Mouse (Mus musculus): Measurements from ENCODE around the gene BC049715.
A peak's percentile ranks its signal among the peaks of the same experiment; 100 is the strongest.

The BC049715 gene

GRCm38 (mm10) chr6:136808014-136808417 lies 19.4 kb upstream of the BC049715 start, which contains the start of gene H2afj:
TSS of gene H2afj (plus strand) at chr6:136808244.
- DNase-seq (ENCODE audit: low read depth, low spot score), result peak; percentile 95

- no peak for DNase-seq (ENCODE audit: low read depth, low spot score)
These were observed 18.8 kb upstream of the BC049715 start for GRCm38 (mm10) chr6:136808631-136809046.

GRCm38 (mm10) chr6:136809077-136809476 lies 18.3 kb upstream of the BC049715 start:
- DNase-seq (ENCODE audit: low read depth, low spot score), result no peak

GRCm38 (mm10) chr6:136809673-136810072 lies 17.8 kb upstream of the BC049715 start:
- DNase-seq (ENCODE audit: low read depth, low spot score), result no peak

GRCm38 (mm10) chr6:136811196-136811595 lies 16.2 kb upstream of the BC049715 start:
- no peak for DNase-seq (ENCODE audit: low read depth, low spot score)

GRCm38 (mm10) chr6:136813117-136813516 lies 14.3 kb upstream of the BC049715 start:
- no peak for DNase-seq (ENCODE audit: low read depth, low spot score)

GRCm38 (mm10) chr6:136815381-136815780 lies 12.0 kb upstream of the BC049715 start:
- no peak for DNase-seq (ENCODE audit: low read depth, low spot score)

GRCm38 (mm10) chr6:136816826-136817225 lies 10.6 kb upstream of the BC049715 start:
- DNase-seq (ENCODE audit: low read depth, low spot score), result no peak

GRCm38 (mm10) chr6:136817549-136817948 lies 9.9 kb upstream of the BC049715 start:
- no peak for DNase-seq (ENCODE audit: low read depth, low spot score)

- no peak for DNase-seq (ENCODE audit: low read depth, low spot score)
These were observed 7.0 kb upstream of the BC049715 start for GRCm38 (mm10) chr6:136820381-136820780.

GRCm38 (mm10) chr6:136821086-136821485 lies 6.3 kb upstream of the BC049715 start:
- no peak for DNase-seq (ENCODE audit: low read depth, low spot score)

- DNase-seq (ENCODE audit: low read depth, low spot score), result no peak
These were observed 2.4 kb upstream of the BC049715 start for GRCm38 (mm10) chr6:136824987-136825386.

GRCm38 (mm10) chr6:136827116-136827515 lies 310 bp upstream of the BC049715 start:
- DNase-seq (ENCODE audit: low read depth, low spot score), result no peak

GRCm38 (mm10) chr6:136827881-136828561 lies 595 bp downstream of the BC049715 start, which contains the start of gene Wbp11:
TSS of gene Wbp11 (minus strand) at chr6:136828233.
- peak; percentile 97 for DNase-seq (ENCODE audit: low read depth, low spot score)

- no peak for DNase-seq (ENCODE audit: low read depth, low spot score)
These were observed 1.3 kb downstream of the BC049715 start for GRCm38 (mm10) chr6:136828681-136829080.

- DNase-seq (ENCODE audit: low read depth, low spot score), result no peak
These were observed 4.3 kb downstream of the BC049715 start for GRCm38 (mm10) chr6:136831712-136832111.

GRCm38 (mm10) chr6:136835352-136835751 lies 7.9 kb downstream of the BC049715 start, which contains the start of gene Smco3:
TSS of gene Smco3 (minus strand) at chr6:136835452.
- DNase-seq (ENCODE audit: low read depth, low spot score), result no peak

- no peak for DNase-seq (ENCODE audit: low read depth, low spot score)
These were observed 9.9 kb downstream of the BC049715 start for GRCm38 (mm10) chr6:136837323-136837722.

GRCm38 (mm10) chr6:136844903-136845302 lies 17.5 kb downstream of the BC049715 start:
- DNase-seq (ENCODE audit: low read depth, low spot score), result no peak

- DNase-seq (ENCODE audit: low read depth, low spot score), result no peak
These were observed 18.5 kb downstream of the BC049715 start for GRCm38 (mm10) chr6:136845706-136846480.

- no peak for DNase-seq (ENCODE audit: low read depth, low spot score)
These were observed 19.8 kb downstream of the BC049715 start for GRCm38 (mm10) chr6:136847267-136847666.

GRCm38 (mm10) chr6:136847790-136848189 lies 20.4 kb downstream of the BC049715 start:
- no peak for DNase-seq (ENCODE audit: low read depth, low spot score)

- DNase-seq (ENCODE audit: low read depth, low spot score), result no peak
These were observed 21.0 kb downstream of the BC049715 start for GRCm38 (mm10) chr6:136848399-136848798.
